Mouse (Mus musculus): Measurements from ENCODE around the gene Klhl31. TPM values are rescaled to one million over a fixed set of nuclear protein-coding genes. Genes with fewer than 3 reads are reported as not detected.

The Klhl31 gene
- total RNA-seq, 2 experiments from 2014 or later = 0.06 to 0.11 TPM

- intact Hi-C loops (cut with DNase I) = no loop called here
- no peak for DNase-seq (ENCODE audit: extremely low spot score in 1 of 2, low spot score in 2 of 2)
These were observed 37.7 kb downstream of the Klhl31 start for GRCm38 (mm10) chr9:77673986-77674385.

GRCm38 (mm10) chr9:77684938-77685337 lies 48.6 kb downstream of the Klhl31 start:
- intact Hi-C loops (cut with DNase I) = no loop called here
- DNase-seq (ENCODE audit: extremely low spot score in 1 of 2, low spot score in 2 of 2) = no peak

GRCm38 (mm10) chr9:77685825-77686500 lies 49.7 kb downstream of the Klhl31 start:
- intact Hi-C loops (cut with DNase I) = no loop called here
- no peak for DNase-seq (ENCODE audit: extremely low spot score in 1 of 2, low spot score in 2 of 2)

GRCm38 (mm10) chr9:77692707-77693106 lies 56.4 kb downstream of the Klhl31 start:
- no peak for DNase-seq (ENCODE audit: extremely low spot score in 1 of 2, low spot score in 2 of 2)

GRCm38 (mm10) chr9:77693405-77693804 lies 57.1 kb downstream of the Klhl31 start:
- DNase-seq (ENCODE audit: extremely low spot score in 1 of 2, low spot score in 2 of 2) = no peak
- intact Hi-C loops (cut with DNase I) = no loop called here

More at GRCm38 (mm10) chr9:77692707-77693106, 56.4 kb downstream of the Klhl31 start:
- intact Hi-C loops (cut with DNase I) = no loop called here

- intact Hi-C loops (cut with DNase I) = no loop called here
- DNase-seq (ENCODE audit: extremely low spot score in 1 of 2, low spot score in 2 of 2) = no peak
These were observed 59.3 kb downstream of the Klhl31 start for GRCm38 (mm10) chr9:77695586-77695985.

- DNase-seq (ENCODE audit: extremely low spot score in 1 of 2, low spot score in 2 of 2) = no peak
These were observed 67.2 kb downstream of the Klhl31 start for GRCm38 (mm10) chr9:77703476-77703875.

GRCm38 (mm10) chr9:77704108-77704507 lies 67.8 kb downstream of the Klhl31 start:
- intact Hi-C loops (cut with DNase I) = no loop called here
- DNase-seq (ENCODE audit: extremely low spot score in 1 of 2, low spot score in 2 of 2) = no peak

More at GRCm38 (mm10) chr9:77703476-77703875, 67.2 kb downstream of the Klhl31 start:
- intact Hi-C loops (cut with DNase I) = no loop called here

- no peak for DNase-seq (ENCODE audit: extremely low spot score in 1 of 2, low spot score in 2 of 2)
- intact Hi-C loops (cut with DNase I) = no loop called here
These were observed 70.2 kb downstream of the Klhl31 start for GRCm38 (mm10) chr9:77706515-77706914.

- intact Hi-C loops (cut with DNase I) = no loop called here
- no peak for DNase-seq (ENCODE audit: extremely low spot score in 1 of 2, low spot score in 2 of 2)
These were observed 71.3 kb downstream of the Klhl31 start for GRCm38 (mm10) chr9:77707433-77708139.

GRCm38 (mm10) chr9:77708950-77709349 lies 72.7 kb downstream of the Klhl31 start:
- no peak for DNase-seq (ENCODE audit: extremely low spot score in 1 of 2, low spot score in 2 of 2)
- intact Hi-C loops (cut with DNase I) = no loop called here

Other genes starting within 250 kb of the Klhl31 start
- gene Lrrc1, start 91.6 kb upstream of the Klhl31 start, total RNA-seq (2021) = 1 to 10 TPM; 5.4 to 6.0 TPM
- gene Gclc, start 118.0 kb downstream of the Klhl31 start, total RNA-seq (2021) = 10 to 100 TPM; 32.1 to 32.7 TPM